22 mouse cellular contexts compared by ENCODE assay signal in the genomic region with DNA sequence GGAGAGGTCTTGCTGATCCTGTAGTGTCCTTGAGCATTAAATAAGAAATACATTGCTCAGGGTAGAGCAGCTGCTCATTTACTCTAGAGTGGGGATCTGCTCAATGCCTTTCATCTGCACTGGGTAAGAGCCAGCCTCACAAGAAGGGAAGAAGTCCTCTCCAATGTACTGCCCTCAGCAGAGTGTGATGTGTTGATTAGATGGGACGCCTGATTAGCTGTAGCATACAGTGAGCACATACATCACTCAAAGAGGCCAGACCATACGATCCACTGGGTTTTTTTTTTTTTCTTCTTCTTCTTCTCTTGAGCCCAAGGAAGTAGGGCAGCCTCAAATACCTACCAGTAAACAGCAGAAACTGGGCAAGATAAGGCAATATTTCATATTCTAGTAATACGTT.
"Had no signal": no experiment of that assay in that cellular context is flagged by ENCODE, and none has a peak within 500 bp of the region (broad histone marks: within the 10 kb centered on the region; RNA-seq: fewer than 3 reads in every experiment).

No protein-coding gene starts in this region.

- H3K27me3 ChIP-seq: megakaryocyte, embryonic 14.5 days; midbrain, embryonic 12.5 days; neural tube, embryonic 13.5 days; neural tube, embryonic 15.5 days had no signal

- DNase-seq: lung, adult 18-20 months; lung, embryonic 14.5 days; lung, postnatal 14 days; lung, postnatal 36 days; midbrain, embryonic 14.5 days; retina, postnatal 1 day; right cerebral cortex, adult 18-20 months; right cerebral cortex, postnatal 25 days; right cerebral cortex, postnatal 4 days; spleen, adult 18-20 months; thymus, adult 18-20 months; thymus, postnatal 14 days; thymus, postnatal 36 days had no signal

- H3K4me3 ChIP-seq: megakaryocyte, embryonic 14.5 days; midbrain, embryonic 10.5 days; midbrain, embryonic 12.5 days; myocyte; neural tube, embryonic 13.5 days; neural tube, embryonic 15.5 days had no signal

- H3K9ac ChIP-seq: liver, embryonic 14.5 days; lung, embryonic 14.5 days; midbrain, embryonic 12.5 days; neural tube, embryonic 13.5 days; neural tube, embryonic 15.5 days had no signal

- H3K4me2 ChIP-seq: lung, embryonic 14.5 days; midbrain, embryonic 12.5 days; neural tube, embryonic 13.5 days; neural tube, embryonic 15.5 days had no signal

- H3K9me3 ChIP-seq: megakaryocyte, embryonic 14.5 days; midbrain, embryonic 10.5 days; midbrain, embryonic 12.5 days; neural tube, embryonic 13.5 days; neural tube, embryonic 15.5 days had no signal

- H3K27ac ChIP-seq: liver, embryonic 14.5 days; midbrain, embryonic 10.5 days; midbrain, embryonic 12.5 days; neural tube, embryonic 13.5 days; neural tube, embryonic 15.5 days had no signal

- H3K4me1 ChIP-seq: midbrain, embryonic 12.5 days; neural tube, embryonic 15.5 days had no signal

- ATAC-seq: lung, postnatal 0 days; midbrain, embryonic 16.5 days had no signal

- H3K36me3 ChIP-seq: midbrain, embryonic 10.5 days; midbrain, embryonic 12.5 days; neural tube, embryonic 13.5 days; neural tube, embryonic 15.5 days had no signal
